Mouse (Mus musculus) hindbrain, embryonic 11.5 days (tissue): ENCODE data around the gene Fcmr. TPM values are rescaled to one million over a fixed set of nuclear protein-coding genes. Genes with fewer than 3 reads are reported as not detected.

Experiments
- ATAC-seq: fragments of 200-750 bp; cut with Nextera tagmentation; 2 replicates; pipeline ENCODE4 v1.8.0; 2017; ENCODE audit warnings: mild to moderate bottlenecking, moderate TSS enrichment, moderate library complexity; ENCODE audit not compliant: low FRiP score
- DNase-seq: peaks from one replicate; pipeline ENCODE4 v3.0.0-alpha.2; 2015; ENCODE audit warnings: low spot score
- H3K27ac ChIP-seq: fragments of 300-500 bp; sonication (generic); 2 replicates; pipeline ENCODE4 v1.5.1; 2014; ENCODE audit warnings: mild to moderate bottlenecking, low read depth, low read length
- H3K27me3 ChIP-seq: fragments of 300-500 bp; sonication (generic); 2 replicates; pipeline ENCODE4 v1.6.1; 2014; ENCODE audit warnings: mild to moderate bottlenecking, low read length, moderate library complexity, mixed read lengths; ENCODE audit not compliant: control insufficient read depth, insufficient read depth
- H3K36me3 ChIP-seq: fragments of 300-500 bp; sonication (generic); 2 replicates; pipeline ENCODE4 v1.6.1; 2014; ENCODE audit warnings: mild to moderate bottlenecking, low read length, moderate library complexity, mixed read lengths; ENCODE audit not compliant: control insufficient read depth, insufficient read depth
- H3K4me1 ChIP-seq: fragments of 300-500 bp; sonication (generic); replicated peaks from 2 replicates; pipeline ENCODE4 v1.6.1; 2014; ENCODE audit warnings: low read length, mixed read lengths; ENCODE audit not compliant: control insufficient read depth, insufficient read depth
- H3K4me2 ChIP-seq: fragments of 300-500 bp; sonication (generic); replicated peaks from 2 replicates; pipeline ENCODE4 v1.6.1; 2014; ENCODE audit warnings: mild to moderate bottlenecking, low read depth, low read length
- H3K4me3 ChIP-seq: fragments of 300-500 bp; sonication (generic); 2 replicates; pipeline ENCODE4 v1.5.1; 2014; ENCODE audit warnings: low read depth, low read length
- H3K9ac ChIP-seq: fragments of 300-500 bp; sonication (generic); 2 replicates; pipeline ENCODE4 v1.6.1; 2014; ENCODE audit warnings: low read depth, low read length
- H3K9me3 ChIP-seq: fragments of 300-500 bp; sonication (generic); 2 replicates; pipeline ENCODE4 v1.6.1; 2016; ENCODE audit warnings: low read length; ENCODE audit not compliant: control insufficient read depth
- WGBS: fragments of 180-500 bp; shearing (Covaris S2); extraction: QIAGEN DNeasy Blood & Tissue Kit; methylation state at CpG from one replicate; pipeline ENCODE4 v1.1.7; 2014; 5-methylcytosine and 5-hydroxymethylcytosine counted together
- polyA plus RNA-seq: library from polyadenylated mRNA; unstranded; fragments of >200 nt; fragmentation: Nextera tagmentation; extraction: Ambion mirVana; gene quantifications from 2 replicates; pipeline ENCODE4 v1.2.1, GENCODE M21; 2014

The Fcmr gene
- polyA plus RNA-seq: not detected in 2 replicates

DNA sequence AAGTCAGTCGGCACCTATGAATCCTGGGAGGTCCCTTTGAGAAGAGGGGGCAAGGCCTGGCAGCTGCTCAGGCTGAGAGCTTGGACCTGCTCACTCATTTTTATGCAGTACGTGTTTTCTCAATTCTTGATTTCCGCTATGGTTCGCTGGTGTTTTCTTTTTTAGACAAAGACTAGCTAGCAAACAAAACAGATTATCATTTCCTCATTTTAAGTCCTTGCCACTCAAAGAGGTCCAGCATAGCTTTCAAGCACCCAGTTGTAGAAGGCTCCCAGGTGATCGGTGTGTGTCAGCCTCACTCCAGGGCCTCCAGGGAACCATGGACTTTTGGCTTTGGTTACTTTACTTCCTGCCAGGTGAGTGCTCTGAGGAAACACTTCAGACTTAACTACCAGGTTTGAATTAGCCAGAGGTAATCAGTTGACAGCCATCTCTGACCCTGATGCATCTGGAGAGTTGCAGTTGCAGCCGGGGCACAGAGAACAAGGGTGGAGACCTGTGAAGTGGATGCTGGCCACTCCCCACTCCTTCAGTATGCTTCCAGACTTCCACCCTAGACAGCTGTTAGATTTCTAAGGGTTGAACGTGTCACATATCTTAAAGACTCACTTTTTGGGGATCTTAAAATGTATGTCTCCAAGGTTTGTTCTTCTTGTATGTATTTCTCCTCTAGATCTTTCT is at the start of gene Fcmr:
Fcmr (plus strand) TSS at position 129 of the 681 bp plus-strand sequence.
- H3K4me1 ChIP-seq: no peaks in the 10 kb centered on the region
- no peak within 1 kb of the TSS for H3K4me3 ChIP-seq
- no peak for ATAC-seq
- DNase-seq: no peak
- H3K27me3 ChIP-seq: no peaks in the 10 kb centered on the region
- H3K9ac ChIP-seq: no peak within 1 kb of the TSS
- H3K36me3 ChIP-seq: no peaks in the 10 kb centered on the region
- no peak within 1 kb of the TSS for H3K4me2 ChIP-seq
- 88% methylated on average over 7 of the region's 7 CpGs for WGBS
- H3K9me3 ChIP-seq: no peaks in the 10 kb centered on the region
- H3K27ac ChIP-seq: no peak within 1 kb of the TSS

DNA sequence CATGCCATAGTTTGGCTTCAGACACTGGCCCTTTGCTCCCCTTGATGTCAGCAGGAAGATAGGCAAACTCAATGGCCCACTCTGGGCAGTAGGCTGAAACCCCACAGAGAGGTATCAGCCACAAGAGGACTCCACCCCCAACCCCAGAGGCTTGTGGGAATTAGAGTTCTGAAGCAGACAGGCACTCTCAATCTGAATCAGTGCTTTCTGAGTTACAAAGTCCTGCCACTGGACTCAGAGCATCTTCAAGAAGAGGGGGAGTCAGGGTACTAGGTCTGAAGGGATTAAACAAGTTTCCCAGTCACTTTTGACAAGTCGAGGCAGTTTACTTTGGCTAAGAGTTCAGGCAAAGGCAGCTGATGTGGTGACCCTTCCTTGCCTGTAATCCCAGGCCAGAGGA is 45.7 kb upstream of the Fcmr start:
- WGBS: 79% methylated on average over 1 of the region's 1 CpGs
- ATAC-seq: no peak
- no peak overlapping the region for H3K9ac ChIP-seq

DNA sequence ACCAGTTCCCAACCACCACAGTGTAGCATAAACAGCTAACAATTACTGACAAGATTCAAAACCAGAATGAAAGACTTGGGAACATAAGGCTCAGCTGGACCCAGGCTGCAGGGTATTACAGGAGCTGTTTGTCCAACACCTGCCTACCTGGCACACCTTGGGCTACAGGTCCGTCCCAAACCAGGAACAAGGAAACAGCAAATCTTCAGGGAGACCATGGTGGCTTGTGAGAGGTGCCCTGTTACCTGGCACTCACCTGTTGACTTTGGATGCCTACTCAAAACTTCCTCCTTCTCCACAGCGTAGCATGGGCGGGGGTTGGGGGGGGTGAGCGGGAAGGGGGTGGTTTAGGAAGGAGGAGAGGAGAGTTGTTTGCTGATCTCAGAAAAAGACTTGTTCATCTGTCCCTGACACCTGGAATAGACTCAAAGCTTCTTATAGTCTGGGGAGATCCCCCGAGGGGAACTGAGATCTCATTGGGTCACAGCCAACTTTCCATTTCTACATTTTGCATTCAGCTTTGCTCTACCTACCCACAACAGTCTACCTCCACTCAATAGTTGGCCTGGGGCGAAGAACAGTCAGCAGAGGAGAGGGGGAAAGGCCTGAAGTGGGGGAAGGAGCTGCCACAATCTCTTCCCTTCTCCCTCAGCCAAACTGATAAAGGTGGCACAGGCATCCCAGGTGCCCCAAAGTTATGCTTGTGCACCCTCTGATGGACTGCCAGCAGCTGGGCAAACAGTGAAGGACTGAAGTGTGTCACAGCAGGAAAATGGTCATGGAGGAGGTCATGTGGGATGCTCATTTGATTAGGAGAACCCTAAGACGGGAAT is 44.9 kb upstream of the Fcmr start:
- Histone ChIP-seq H3K27me3 (no peaks in the 10 kb centered on the region), H3K9ac (no peak overlapping the region), H3K36me3 (no peaks in the 10 kb centered on the region), H3K4me3 (no peak overlapping the region), H3K9me3 (no peaks in the 10 kb centered on the region), H3K27ac (no peak overlapping the region), H3K4me2 (no peak overlapping the region), H3K4me1 (no peaks in the 10 kb centered on the region)
- WGBS: 82% methylated on average over 7 of the region's 7 CpGs
- DNase-seq (no peak), ATAC-seq (no peak)

More for the DNA sequence above, 45.7 kb upstream of the Fcmr start:
- no peak overlapping the region for H3K27ac ChIP-seq
- no peak for DNase-seq
- no peak overlapping the region for H3K4me2 ChIP-seq
- H3K4me3 ChIP-seq: no peak overlapping the region
- H3K27me3 ChIP-seq: no peaks in the 10 kb centered on the region
- no peaks in the 10 kb centered on the region for H3K4me1 ChIP-seq
- H3K36me3 ChIP-seq: no peaks in the 10 kb centered on the region
- H3K9me3 ChIP-seq: no peaks in the 10 kb centered on the region

DNA sequence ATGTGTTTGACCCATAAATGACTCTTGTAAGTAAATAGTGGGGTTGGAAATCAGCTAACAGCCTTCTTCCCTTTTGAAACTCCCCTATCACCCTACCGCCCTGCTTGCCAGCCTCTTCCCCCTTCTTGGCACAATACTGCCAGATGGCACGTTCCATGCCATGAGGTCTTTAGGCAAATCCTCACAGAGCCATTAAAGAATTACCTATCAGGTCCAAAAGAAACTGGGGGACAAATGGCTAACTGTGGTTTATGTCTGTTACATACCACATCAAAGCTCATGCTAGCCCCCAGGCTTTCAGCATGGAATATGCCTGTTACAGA is 44.4 kb upstream of the Fcmr start:
- H3K4me1 ChIP-seq: no peaks in the 10 kb centered on the region
- H3K27me3 ChIP-seq: no peaks in the 10 kb centered on the region
- no peak for DNase-seq
- no peak overlapping the region for H3K4me2 ChIP-seq
- H3K9ac ChIP-seq: no peak overlapping the region
- H3K4me3 ChIP-seq: no peak overlapping the region
- WGBS: 97% methylated on average over 2 of the region's 2 CpGs
- no peak for ATAC-seq
- H3K36me3 ChIP-seq: no peaks in the 10 kb centered on the region
- no peaks in the 10 kb centered on the region for H3K9me3 ChIP-seq
- no peak overlapping the region for H3K27ac ChIP-seq

DNA sequence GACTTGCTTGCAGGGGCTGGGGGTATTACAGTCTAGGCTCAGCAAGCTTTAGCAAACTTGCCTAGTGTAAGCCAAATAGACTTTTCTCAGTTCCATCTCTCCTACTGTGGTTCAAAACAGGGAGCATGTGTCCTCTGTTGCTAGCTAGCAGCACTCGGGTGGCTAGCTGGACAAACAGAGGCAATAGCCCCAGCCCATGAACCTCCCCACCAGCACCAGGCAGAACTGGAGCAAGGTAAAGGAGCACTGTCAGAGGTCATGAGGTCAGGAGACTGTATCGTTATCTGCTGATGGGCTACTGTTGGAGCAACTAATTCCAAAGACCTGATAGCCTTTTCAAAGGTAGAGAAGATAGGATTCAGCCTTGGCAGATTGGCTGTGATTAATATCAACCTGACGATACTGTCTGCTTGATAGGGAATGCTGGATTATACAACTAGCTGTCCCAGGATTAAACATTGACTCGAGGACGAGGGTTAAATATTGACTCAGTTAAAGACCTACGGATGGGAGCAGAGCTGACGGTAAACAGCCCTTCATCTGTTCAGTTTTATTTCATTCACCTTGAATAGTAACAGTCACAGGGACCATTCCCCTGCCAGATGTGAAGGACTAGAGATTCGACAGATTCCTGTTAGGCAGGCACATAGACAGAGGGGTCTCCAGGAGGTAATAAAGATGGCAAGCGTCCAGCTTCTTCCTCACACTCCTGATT is 43.4 kb upstream of the Fcmr start:
- no peak overlapping the region for H3K4me2 ChIP-seq
- H3K27ac ChIP-seq: no peak overlapping the region
- ATAC-seq: no peak
- H3K9ac ChIP-seq: no peak overlapping the region
- H3K36me3 ChIP-seq: no peaks in the 10 kb centered on the region
- 78% methylated on average over 9 of the region's 9 CpGs for WGBS
- no peak for DNase-seq
- no peaks in the 10 kb centered on the region for H3K9me3 ChIP-seq
- no peaks in the 10 kb centered on the region for H3K4me1 ChIP-seq
- H3K27me3 ChIP-seq: no peaks in the 10 kb centered on the region
- no peak overlapping the region for H3K4me3 ChIP-seq

DNA sequence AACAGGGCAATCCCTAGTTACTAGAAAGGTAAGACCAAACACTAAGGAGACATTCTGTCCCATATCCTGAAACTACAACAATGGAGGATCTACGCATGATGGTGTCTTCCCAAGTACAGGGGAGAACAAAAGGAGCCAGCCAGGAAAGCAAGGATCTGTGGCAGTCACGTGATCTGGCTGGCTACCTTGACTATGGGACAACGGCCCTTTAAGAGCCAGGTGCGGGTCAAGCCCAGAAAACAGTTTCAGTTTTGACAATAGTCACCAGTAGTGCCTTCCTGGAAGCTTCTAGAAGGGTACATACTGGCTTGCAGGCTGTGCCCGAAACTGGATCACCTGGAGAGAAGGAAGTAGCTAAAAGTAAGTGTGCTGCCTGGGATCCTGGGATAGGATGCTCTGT is 39.0 kb upstream of the Fcmr start, which contains the start of gene Pigr:
Pigr (plus strand) TSS at position 237 of the 400 bp plus-strand sequence.
- H3K9ac ChIP-seq: no peak within 1 kb of the TSS
- no peak within 1 kb of the TSS for H3K4me3 ChIP-seq
- H3K9me3 ChIP-seq: no peaks in the 10 kb centered on the region
- 84% methylated on average over 5 of the region's 5 CpGs for WGBS
- H3K36me3 ChIP-seq: no peaks in the 10 kb centered on the region
- H3K27me3 ChIP-seq: no peaks in the 10 kb centered on the region
- ATAC-seq: no peak
- no peak for DNase-seq
- H3K4me1 ChIP-seq: no peaks in the 10 kb centered on the region
- H3K27ac ChIP-seq: no peak within 1 kb of the TSS
- H3K4me2 ChIP-seq: no peak within 1 kb of the TSS

DNA sequence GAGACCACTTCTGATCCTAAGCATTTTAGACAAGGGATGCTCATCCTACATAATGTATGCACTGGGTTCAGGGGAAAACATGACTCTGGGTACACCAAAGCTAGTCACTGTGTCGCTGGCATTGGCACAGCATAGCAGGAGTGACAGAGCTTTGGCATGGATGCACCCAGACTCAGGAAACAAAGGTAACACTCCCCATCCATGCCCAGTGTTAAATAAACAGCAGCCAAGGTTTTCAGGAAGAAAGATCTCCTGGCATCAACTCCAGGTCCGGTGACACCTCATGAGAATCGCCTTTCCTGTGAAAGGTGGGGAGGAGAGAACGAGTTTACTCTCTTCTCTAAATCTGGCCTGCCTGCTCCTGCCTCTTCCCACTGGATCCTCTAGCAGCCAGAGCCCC is 36.8 kb upstream of the Fcmr start:
- 80% methylated on average over 4 of the region's 4 CpGs for WGBS
- Histone ChIP-seq H3K4me3 (no peak overlapping the region), H3K27me3 (no peaks in the 10 kb centered on the region), H3K9ac (no peak overlapping the region), H3K9me3 (no peaks in the 10 kb centered on the region), H3K4me1 (no peaks in the 10 kb centered on the region), H3K36me3 (no peaks in the 10 kb centered on the region), H3K27ac (no peak overlapping the region), H3K4me2 (no peak overlapping the region)
- DNase-seq (no peak), ATAC-seq (no peak)

DNA sequence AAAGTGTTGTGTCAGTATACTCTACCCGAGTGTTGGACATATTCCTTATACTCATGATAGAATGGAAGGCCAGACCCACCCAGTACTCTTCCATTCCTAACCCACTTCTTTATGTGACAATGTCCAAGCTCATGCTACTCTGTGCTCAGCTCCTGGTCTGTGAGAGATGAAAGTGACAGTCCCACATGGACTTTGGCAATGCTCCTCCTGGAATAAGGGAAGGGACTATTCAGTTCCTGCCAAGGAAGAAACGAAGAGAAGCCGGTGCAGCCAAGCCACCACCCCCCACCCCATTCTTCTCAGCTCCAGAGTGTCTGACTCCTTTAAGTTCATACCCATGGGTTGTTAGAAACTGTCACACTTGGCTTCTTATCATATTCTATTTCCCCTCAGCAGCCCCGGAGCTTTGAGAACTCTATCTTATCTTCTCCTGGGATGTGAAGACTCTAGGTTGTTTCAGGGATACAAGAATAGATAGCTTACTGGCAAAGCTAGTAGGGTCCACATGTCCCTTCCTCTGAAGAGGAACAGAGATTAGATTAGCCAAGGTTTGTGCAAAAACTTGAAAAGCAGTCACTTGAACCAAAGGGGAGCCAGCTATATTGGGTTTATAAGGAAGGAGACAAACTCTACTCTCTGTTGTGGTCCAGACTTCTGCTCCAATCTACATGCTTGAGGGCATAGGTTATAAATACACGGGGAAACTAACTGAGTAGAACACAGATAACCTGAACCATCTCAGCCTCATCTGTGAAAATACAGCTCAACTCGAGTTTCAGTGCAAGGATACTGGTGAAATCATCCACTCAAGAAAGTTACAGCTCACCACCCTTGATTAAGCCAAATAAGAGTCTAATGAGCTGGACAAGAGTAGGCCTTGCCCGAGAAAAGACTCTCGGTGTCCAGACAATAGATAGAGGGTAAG is 35.3 kb upstream of the Fcmr start:
- whole genome bisulfite sequencing: 80% methylated on average over 8 of the region's 8 CpGs
- DNase-seq: no peak
- no peak for ATAC-seq

More for the DNA sequence above, 35.3 kb upstream of the Fcmr start:
- Histone ChIP-seq H3K4me2 (no peak overlapping the region), H3K9me3 (no peaks in the 10 kb centered on the region), H3K4me3 (no peak overlapping the region), H3K27ac (no peak overlapping the region), H3K9ac (no peak overlapping the region), H3K4me1 (no peaks in the 10 kb centered on the region), H3K36me3 (no peaks in the 10 kb centered on the region), H3K27me3 (no peaks in the 10 kb centered on the region)
